In genomic region chr19:38678655-38679054, GRCm38 (mm10) we compare ENCODE assay signal across 27 mouse cellular contexts.
"Had no signal": no experiment of that assay in that cellular context is flagged by ENCODE, and none has a peak within 500 bp of the region (broad histone marks: within the 10 kb centered on the region; RNA-seq: fewer than 3 reads in every experiment).

No protein-coding gene starts in this region.

- H3K4me1 ChIP-seq: hindbrain, embryonic 13.5 days; hindbrain, embryonic 15.5 days; intestine, embryonic 15.5 days; kidney, embryonic 15.5 days; liver, embryonic 13.5 days; liver, embryonic 15.5 days had no signal

- DNase-seq: forebrain, postnatal 0 days; gastrocnemius, postnatal 10 days; gastrocnemius, postnatal 25 days; heart, adult 18-20 months; heart, postnatal 10 days; heart, postnatal 36 days; kidney, adult 9 months; kidney, postnatal 25 days; kidney, postnatal 4 days; left cerebral cortex, postnatal 4 days; liver; liver, embryonic 13.5 days; liver, postnatal 0 days had no signal

- H3K4me2 ChIP-seq: heart, embryonic 12.5 days; hindbrain, embryonic 13.5 days; hindbrain, embryonic 15.5 days; intestine, embryonic 15.5 days; kidney, embryonic 15.5 days; limb, embryonic 12.5 days; liver, embryonic 11.5 days; liver, embryonic 13.5 days; liver, embryonic 15.5 days had no signal

- H3K36me3 ChIP-seq: heart, embryonic 10.5 days; heart, embryonic 12.5 days; hindbrain, embryonic 13.5 days; hindbrain, embryonic 15.5 days; intestine, embryonic 15.5 days; kidney, embryonic 15.5 days; limb, embryonic 12.5 days; liver, embryonic 13.5 days; liver, embryonic 15.5 days had no signal

- H3K27ac ChIP-seq: heart, embryonic 10.5 days; hindbrain, embryonic 13.5 days; hindbrain, embryonic 15.5 days; intestine, embryonic 15.5 days; kidney, embryonic 15.5 days; kidney, postnatal 0 days; layer of hippocampus, adult 2 months; left cerebral cortex, adult 2 months; limb, embryonic 12.5 days; liver, embryonic 13.5 days; liver, embryonic 15.5 days had no signal

- H3K9me3 ChIP-seq: heart, embryonic 10.5 days; heart, embryonic 12.5 days; hindbrain, embryonic 13.5 days; hindbrain, embryonic 15.5 days; intestine, embryonic 15.5 days; kidney, embryonic 15.5 days; limb, embryonic 12.5 days; liver, embryonic 13.5 days; liver, embryonic 15.5 days had no signal

- ATAC-seq: forebrain, postnatal 0 days; inflammation-experienced regulatory T-cells, adult 6 months; intestine, embryonic 15.5 days; intestine, postnatal 0 days; liver, postnatal 0 days had no signal

- H3K27me3 ChIP-seq: heart, embryonic 12.5 days; hindbrain, embryonic 13.5 days; hindbrain, embryonic 15.5 days; intestine, embryonic 15.5 days; kidney, embryonic 15.5 days; limb, embryonic 12.5 days; liver, embryonic 13.5 days; liver, embryonic 15.5 days had no signal

- H3K9ac ChIP-seq: forebrain, postnatal 0 days; heart, embryonic 12.5 days; hindbrain, embryonic 13.5 days; hindbrain, embryonic 15.5 days; intestine, embryonic 15.5 days; kidney, embryonic 15.5 days; limb, embryonic 12.5 days; liver, embryonic 13.5 days; liver, embryonic 15.5 days; liver, postnatal 0 days had no signal

- H3K4me3 ChIP-seq: heart, embryonic 10.5 days; heart, embryonic 12.5 days; hindbrain, embryonic 13.5 days; hindbrain, embryonic 15.5 days; intestine, embryonic 15.5 days; kidney, embryonic 15.5 days; layer of hippocampus, adult 2 months; left cerebral cortex, adult 2 months; limb, embryonic 12.5 days; liver, embryonic 13.5 days; liver, embryonic 15.5 days had no signal
